Mouse (Mus musculus): ENCODE measurements around the gene Ikzf1. TPM values are rescaled to one million over a fixed set of nuclear protein-coding genes. Genes with fewer than 3 reads are reported as not detected.
A peak's percentile ranks its signal among the peaks of the same experiment; 100 is the strongest.

The Ikzf1 gene
- total and polyA plus RNA-seq, 2 experiments: 1.2 to 3.3 TPM

GRCm38 (mm10) chr11:11777796-11778195, 93.0 kb downstream of the Ikzf1 start:
- TF ChIP-seq CTCF (IDR thresholded peaks at IDR 0.05; ENCODE audit: low read depth, low read length) (no peak), POLR2A (IDR thresholded peaks at IDR 0.05; ENCODE audit: extremely low read depth, insufficient read depth, low read length) (no peak)
- Histone ChIP-seq H3K27me3 (ENCODE audit: control insufficient read depth, insufficient read depth, low read length) (no peaks in the 10 kb centered on the region), H3K4me3 (ENCODE audit: insufficient read depth, low read depth, low read length) (no peak overlapping the region), H3K4me1 (ENCODE audit: control insufficient read depth, insufficient read depth, low read length) (no peaks in the 10 kb centered on the region), H3K36me3 (ENCODE audit: control insufficient read depth, insufficient read depth, low read length) (no peaks in the 10 kb centered on the region), H3K27ac (replicated peaks; ENCODE audit: insufficient read depth, low read depth, low read length) (no peak overlapping the region), H3K9ac (ENCODE audit: low read depth, low read length) (no peak overlapping the region), H3K79me2 (ENCODE audit: control insufficient read depth, insufficient read depth, low read length) (no peaks in the 10 kb centered on the region)
- 84% methylated on average over 2 of the region's 2 CpGs for WGBS
- no peak for DNase-seq (ENCODE audit: extremely low read depth, low read depth, low spot score)

- H3K27me3 ChIP-seq (ENCODE audit: control insufficient read depth, insufficient read depth, low read length): no peaks in the 10 kb centered on the region
- no peaks in the 10 kb centered on the region for H3K79me2 ChIP-seq (ENCODE audit: control insufficient read depth, insufficient read depth, low read length)
- no peaks in the 10 kb centered on the region for H3K36me3 ChIP-seq (ENCODE audit: control insufficient read depth, insufficient read depth, low read length)
- no peak overlapping the region for H3K4me3 ChIP-seq (ENCODE audit: insufficient read depth, low read depth, low read length)
- no peak overlapping the region for H3K9ac ChIP-seq (ENCODE audit: low read depth, low read length)
- no peak overlapping the region for H3K27ac ChIP-seq (replicated peaks; ENCODE audit: insufficient read depth, low read depth, low read length)
- H3K4me1 ChIP-seq (ENCODE audit: control insufficient read depth, insufficient read depth, low read length): no peaks in the 10 kb centered on the region
- DNase-seq (ENCODE audit: extremely low read depth, low read depth, low spot score): no peak
- no peak for TF ChIP-seq CTCF (IDR thresholded peaks at IDR 0.05; ENCODE audit: low read depth, low read length)
- TF ChIP-seq POLR2A (IDR thresholded peaks at IDR 0.05; ENCODE audit: extremely low read depth, insufficient read depth, low read length): no peak
- 92% methylated on average over 6 of the region's 6 CpGs for WGBS
Measured at GRCm38 (mm10) chr11:11778345-11778744, 93.5 kb downstream of the Ikzf1 start.

- TF ChIP-seq POLR2A (IDR thresholded peaks at IDR 0.05; ENCODE audit: extremely low read depth, insufficient read depth, low read length): no peak
- no peaks in the 10 kb centered on the region for H3K4me1 ChIP-seq (ENCODE audit: control insufficient read depth, insufficient read depth, low read length)
- H3K79me2 ChIP-seq (ENCODE audit: control insufficient read depth, insufficient read depth, low read length): no peaks in the 10 kb centered on the region
- no peak overlapping the region for H3K4me3 ChIP-seq (ENCODE audit: insufficient read depth, low read depth, low read length)
- 79% methylated on average over 8 of the region's 8 CpGs for WGBS
- H3K36me3 ChIP-seq (ENCODE audit: control insufficient read depth, insufficient read depth, low read length): no peaks in the 10 kb centered on the region
- no peak overlapping the region for H3K27ac ChIP-seq (replicated peaks; ENCODE audit: insufficient read depth, low read depth, low read length)
- no peaks in the 10 kb centered on the region for H3K27me3 ChIP-seq (ENCODE audit: control insufficient read depth, insufficient read depth, low read length)
- peak; percentile 7 for DNase-seq (ENCODE audit: extremely low read depth, low read depth, low spot score)
- no peak overlapping the region for H3K9ac ChIP-seq (ENCODE audit: low read depth, low read length)
Measured at GRCm38 (mm10) chr11:11781728-11782127, 96.9 kb downstream of the Ikzf1 start.

GRCm38 (mm10) chr11:11785457-11785856, 100.7 kb downstream of the Ikzf1 start:
- no peak overlapping the region for H3K9ac ChIP-seq (ENCODE audit: low read depth, low read length)
- no peak overlapping the region for H3K27ac ChIP-seq (replicated peaks; ENCODE audit: insufficient read depth, low read depth, low read length)
- no peaks in the 10 kb centered on the region for H3K4me1 ChIP-seq (ENCODE audit: control insufficient read depth, insufficient read depth, low read length)
- TF ChIP-seq POLR2A (IDR thresholded peaks at IDR 0.05; ENCODE audit: extremely low read depth, insufficient read depth, low read length) (no peak), CTCF (IDR thresholded peaks at IDR 0.05; ENCODE audit: low read depth, low read length) (no peak)
- peak; percentile 18 for DNase-seq (ENCODE audit: extremely low read depth, low read depth, low spot score)
- H3K4me3 ChIP-seq (ENCODE audit: insufficient read depth, low read depth, low read length): no peak overlapping the region
- no peaks in the 10 kb centered on the region for H3K27me3 ChIP-seq (ENCODE audit: control insufficient read depth, insufficient read depth, low read length)
- H3K79me2 ChIP-seq (ENCODE audit: control insufficient read depth, insufficient read depth, low read length): no peaks in the 10 kb centered on the region
- 55% methylated on average over 6 of the region's 6 CpGs for WGBS
- no peaks in the 10 kb centered on the region for H3K36me3 ChIP-seq (ENCODE audit: control insufficient read depth, insufficient read depth, low read length)

- no peaks in the 10 kb centered on the region for H3K4me1 ChIP-seq (ENCODE audit: control insufficient read depth, insufficient read depth, low read length)
- peak; percentile 73 for DNase-seq (ENCODE audit: extremely low read depth, low read depth, low spot score)
- H3K36me3 ChIP-seq (ENCODE audit: control insufficient read depth, insufficient read depth, low read length): no peaks in the 10 kb centered on the region
- WGBS: under 1% methylated on average over 8 of the region's 8 CpGs
- H3K9ac ChIP-seq (ENCODE audit: low read depth, low read length): no peak overlapping the region
- no peak for TF ChIP-seq POLR2A (IDR thresholded peaks at IDR 0.05; ENCODE audit: extremely low read depth, insufficient read depth, low read length)
- peak; percentile 84 for TF ChIP-seq CTCF (IDR thresholded peaks at IDR 0.05; ENCODE audit: low read depth, low read length)
- H3K4me3 ChIP-seq (ENCODE audit: insufficient read depth, low read depth, low read length): no peak overlapping the region
- H3K27me3 ChIP-seq (ENCODE audit: control insufficient read depth, insufficient read depth, low read length): no peaks in the 10 kb centered on the region
- no peaks in the 10 kb centered on the region for H3K79me2 ChIP-seq (ENCODE audit: control insufficient read depth, insufficient read depth, low read length)
- H3K27ac ChIP-seq (replicated peaks; ENCODE audit: insufficient read depth, low read depth, low read length): no peak overlapping the region
Measured at GRCm38 (mm10) chr11:11788521-11788974, 103.7 kb downstream of the Ikzf1 start.

GRCm38 (mm10) chr11:11794626-11795025, 109.8 kb downstream of the Ikzf1 start:
- WGBS: 26% methylated on average over 1 of the region's 1 CpGs
- DNase-seq (ENCODE audit: extremely low read depth, low read depth, low spot score): no peak
- H3K27ac ChIP-seq (replicated peaks; ENCODE audit: insufficient read depth, low read depth, low read length): no peak overlapping the region
- H3K27me3 ChIP-seq (ENCODE audit: control insufficient read depth, insufficient read depth, low read length): no peaks in the 10 kb centered on the region
- H3K79me2 ChIP-seq (ENCODE audit: control insufficient read depth, insufficient read depth, low read length): no peaks in the 10 kb centered on the region
- H3K4me1 ChIP-seq (ENCODE audit: control insufficient read depth, insufficient read depth, low read length): no peaks in the 10 kb centered on the region
- no peak overlapping the region for H3K9ac ChIP-seq (ENCODE audit: low read depth, low read length)
- TF ChIP-seq CTCF (IDR thresholded peaks at IDR 0.05; ENCODE audit: low read depth, low read length) (no peak), POLR2A (IDR thresholded peaks at IDR 0.05; ENCODE audit: extremely low read depth, insufficient read depth, low read length) (no peak)
- H3K4me3 ChIP-seq (ENCODE audit: insufficient read depth, low read depth, low read length): no peak overlapping the region
- H3K36me3 ChIP-seq (ENCODE audit: control insufficient read depth, insufficient read depth, low read length): no peaks in the 10 kb centered on the region

Measured in liver, adult 2 months (tissue).